Mouse (Mus musculus): ENCODE data around the gene Ptpn13.

Gene Ptpn13

GRCm38 (mm10) chr5:103458959-103459675 lies 34.1 kb downstream of the Ptpn13 start:
- peak in 1 of 2 experiments; percentile 36 for DNase-seq (ENCODE audit: low spot score in 2 of 2)

DNA sequence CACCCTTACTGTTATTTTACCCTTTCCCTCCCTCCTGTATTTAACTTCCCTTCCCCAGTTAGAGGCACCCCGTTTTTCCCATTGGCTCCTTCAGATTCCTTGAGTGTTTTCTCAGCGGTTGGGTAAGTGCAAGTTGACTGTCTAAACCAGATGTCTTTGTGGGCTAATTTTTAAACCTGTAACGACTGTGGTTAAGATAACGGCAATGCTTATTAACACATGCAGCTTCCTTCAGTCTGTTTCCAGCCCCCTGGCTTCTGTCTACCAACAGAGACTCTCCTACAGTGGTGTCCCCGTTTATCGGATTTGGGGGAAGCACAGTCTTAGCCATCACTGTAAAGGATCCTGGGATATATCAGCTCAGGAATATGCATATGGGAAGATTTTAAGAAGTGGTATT lies 35.9 kb downstream of the Ptpn13 start:
- DNase-seq (ENCODE audit: low spot score in 2 of 2) = peak in 1 of 2 experiments; percentile 19

DNA sequence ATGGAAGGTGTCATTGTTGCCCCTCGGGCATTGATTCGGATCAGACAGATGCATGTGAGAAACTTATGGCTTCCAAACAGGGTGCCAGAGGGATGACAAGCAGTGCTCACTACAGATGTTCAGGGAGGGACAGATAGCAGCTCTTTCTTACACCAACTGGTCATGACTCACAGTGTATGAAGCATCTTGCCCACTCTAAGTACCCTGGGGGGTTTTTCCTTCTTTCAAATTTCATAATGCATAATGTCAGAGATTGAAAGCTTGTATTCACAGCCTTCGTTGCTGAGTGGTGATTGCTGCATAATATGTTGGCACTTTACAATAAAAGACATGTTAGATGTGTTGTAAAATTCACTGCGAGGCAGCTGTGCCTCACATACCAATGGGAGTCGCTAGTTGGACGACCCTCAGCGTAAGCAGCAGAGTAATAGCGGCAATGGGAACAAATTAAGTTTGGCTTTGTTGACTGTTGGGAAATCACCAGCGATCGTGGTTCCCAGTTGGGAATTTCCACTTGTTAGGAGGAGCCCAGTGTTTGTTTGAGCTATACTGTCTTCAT lies 38.7 kb downstream of the Ptpn13 start:
- no peak for DNase-seq (ENCODE audit: low spot score in 2 of 2)

GRCm38 (mm10) chr5:103464329-103464728 lies 39.3 kb downstream of the Ptpn13 start:
- no peak for DNase-seq (ENCODE audit: low spot score in 2 of 2)

GRCm38 (mm10) chr5:103464771-103465170 lies 39.8 kb downstream of the Ptpn13 start:
- DNase-seq (ENCODE audit: low spot score in 2 of 2) = no peak

DNA sequence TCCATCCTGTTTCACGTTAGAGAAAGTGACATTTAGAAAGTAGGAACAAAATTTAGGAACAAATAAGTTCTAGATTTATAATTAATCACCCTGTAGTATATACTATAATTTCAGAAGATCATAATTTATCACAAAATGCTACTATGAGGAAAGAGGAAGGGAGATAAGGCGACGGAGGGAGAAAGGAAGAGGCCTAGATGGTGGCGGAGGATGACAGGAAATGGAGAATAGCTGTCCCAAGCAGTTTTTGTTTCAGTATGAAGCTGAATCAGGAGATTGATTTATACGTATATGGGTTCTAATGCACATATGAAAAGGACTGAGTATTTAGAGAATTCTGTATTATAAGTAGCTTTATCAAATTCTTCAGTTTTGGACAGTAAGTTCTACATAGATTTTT lies 47.7 kb downstream of the Ptpn13 start:
- DNase-seq (ENCODE audit: low spot score in 2 of 2) = no peak

GRCm38 (mm10) chr5:103473467-103474096 lies 48.6 kb downstream of the Ptpn13 start:
- no peak for DNase-seq (ENCODE audit: low spot score in 2 of 2)

DNA sequence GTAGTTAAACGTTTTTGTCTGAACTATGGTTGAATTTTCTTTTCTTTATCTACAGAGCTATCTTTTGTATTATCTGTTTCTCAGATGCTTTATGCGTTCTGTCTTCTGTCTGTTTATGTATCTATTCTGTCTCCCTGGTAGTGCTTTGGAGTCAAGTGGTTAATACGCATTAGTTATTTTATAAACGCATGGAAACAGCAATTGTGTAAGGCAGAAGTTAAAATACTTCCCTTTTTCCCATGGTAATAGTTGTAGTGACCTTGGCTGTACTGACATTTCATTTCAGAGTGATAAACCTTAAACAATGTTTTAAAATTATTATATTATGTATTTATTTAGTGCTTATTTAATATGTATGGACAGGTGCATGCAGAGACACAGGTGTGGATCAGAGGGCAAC lies 49.3 kb downstream of the Ptpn13 start:
- no peak for DNase-seq (ENCODE audit: low spot score in 2 of 2)

DNA sequence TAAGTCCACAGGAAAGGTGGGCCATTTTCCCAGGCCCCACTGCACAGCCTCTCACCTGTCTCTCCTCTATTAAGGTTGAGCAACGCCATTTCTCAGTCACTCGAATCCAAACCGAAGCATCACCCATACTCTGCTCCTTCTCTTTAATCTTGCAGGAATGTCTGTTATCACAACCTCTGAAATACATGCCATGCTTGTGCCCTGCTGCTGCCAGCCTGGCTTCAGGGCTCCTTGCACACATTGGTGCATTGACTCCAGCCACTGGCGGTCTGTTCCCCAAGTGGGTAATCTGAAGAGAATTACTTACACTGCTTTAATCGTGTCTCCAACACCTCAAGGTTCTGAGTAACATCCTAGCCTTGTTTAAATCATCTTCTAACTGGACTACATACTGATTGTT lies 50.5 kb downstream of the Ptpn13 start:
- DNase-seq (ENCODE audit: low spot score in 2 of 2) = no peak

DNA sequence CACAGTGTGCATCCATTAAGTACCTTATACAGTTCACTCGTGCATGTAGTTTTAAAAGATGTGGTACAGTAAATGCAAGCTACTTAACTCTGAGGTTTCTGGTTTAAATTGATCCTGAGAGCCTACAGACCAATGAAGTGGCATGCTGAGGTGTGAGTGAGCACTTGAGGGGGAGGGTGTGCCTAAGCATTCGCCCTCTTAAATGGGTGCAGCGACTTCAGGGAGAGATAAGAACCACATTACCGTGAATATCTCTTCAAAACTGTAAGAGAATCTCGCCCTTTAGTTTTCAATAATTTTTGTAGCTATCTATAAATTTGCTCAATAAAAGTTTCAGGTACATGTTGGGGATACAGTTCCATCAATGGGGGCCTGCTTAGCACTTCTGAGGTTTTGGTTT lies 54.5 kb downstream of the Ptpn13 start:
- no peak for DNase-seq (ENCODE audit: low spot score in 2 of 2)

DNA sequence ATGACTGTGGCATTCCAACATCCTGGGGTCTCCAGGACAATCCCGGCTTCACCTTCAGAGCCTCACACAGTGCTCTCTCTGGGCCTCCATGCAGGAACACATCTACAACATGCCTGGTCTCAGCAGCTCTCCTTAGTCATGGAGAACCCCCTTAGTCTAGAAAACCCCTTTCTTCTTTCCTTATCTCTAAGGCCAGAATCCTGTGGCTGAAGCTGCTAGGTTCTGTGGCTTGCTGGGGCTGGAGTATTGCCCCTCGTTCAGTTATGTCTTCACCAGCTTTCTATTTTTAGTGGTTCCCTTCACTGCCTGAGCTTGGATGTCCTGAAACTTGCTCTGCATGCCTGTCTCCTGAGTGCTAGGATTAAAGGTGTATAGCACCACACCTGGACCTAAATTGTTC lies 56.2 kb downstream of the Ptpn13 start:
- no peak for DNase-seq (ENCODE audit: low spot score in 2 of 2)

DNA sequence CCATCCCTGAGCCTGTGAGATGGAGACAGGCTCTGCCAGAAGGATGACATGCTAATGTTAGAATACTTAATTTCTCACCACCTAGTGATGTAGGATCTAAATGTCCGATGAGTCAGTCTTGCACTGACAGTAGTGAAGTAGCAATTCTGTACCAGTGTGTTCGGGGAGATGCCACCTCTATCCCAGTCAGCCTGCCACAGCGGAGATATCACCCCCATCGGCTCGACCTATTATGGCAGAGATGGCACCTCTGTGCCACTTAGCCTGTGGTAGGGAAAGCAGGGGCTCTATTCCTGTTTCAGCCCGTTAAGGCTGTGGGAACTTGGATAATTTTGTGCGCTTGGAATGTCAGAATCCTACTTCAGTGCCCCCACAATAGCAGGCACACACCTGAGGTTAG lies 62.0 kb downstream of the Ptpn13 start:
- peak in 1 of 2 experiments; percentile 52 for DNase-seq (ENCODE audit: low spot score in 2 of 2)

DNA sequence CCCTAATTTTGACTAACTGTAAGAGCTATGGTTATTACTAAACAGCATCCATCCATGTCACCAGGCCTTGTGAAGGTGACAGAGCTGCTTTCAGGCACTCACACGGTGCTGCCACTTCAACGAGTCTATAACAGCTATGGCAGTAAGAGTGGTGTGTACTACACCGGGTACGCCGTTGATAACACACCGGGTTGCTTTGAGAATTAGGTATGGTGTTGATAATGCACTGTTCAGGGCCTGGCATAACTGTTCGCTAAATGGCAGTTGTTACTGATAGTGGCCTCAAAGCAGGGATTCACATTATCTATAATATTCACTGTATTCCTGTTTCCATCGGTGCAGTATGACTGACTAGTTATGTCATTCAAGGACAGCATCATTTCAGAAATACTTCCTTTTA lies 66.0 kb downstream of the Ptpn13 start:
- DNase-seq (ENCODE audit: low spot score in 2 of 2) = no peak

DNA sequence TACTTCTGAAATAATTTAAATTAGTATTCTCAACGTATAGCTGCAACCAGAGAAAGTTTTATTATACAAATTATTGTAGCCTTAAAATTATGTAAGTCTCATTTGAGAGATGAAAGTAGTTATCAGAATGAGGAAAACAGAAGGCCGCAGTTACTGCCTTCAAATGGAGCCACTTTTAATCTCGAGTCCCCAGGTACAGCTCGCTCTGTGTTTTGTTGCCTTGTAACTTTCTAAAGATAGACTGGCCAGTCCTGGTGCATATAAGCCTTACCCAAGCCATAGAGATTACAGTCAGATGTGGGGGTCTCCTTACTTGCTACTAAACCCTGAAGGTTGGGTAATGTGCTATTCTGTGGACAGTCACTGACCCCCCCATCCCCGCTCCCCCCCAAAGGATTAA lies 66.8 kb downstream of the Ptpn13 start:
- DNase-seq (ENCODE audit: low spot score in 2 of 2) = no peak

GRCm38 (mm10) chr5:103497061-103497460 lies 72.1 kb downstream of the Ptpn13 start:
- no peak for DNase-seq (ENCODE audit: low spot score in 2 of 2)

DNA sequence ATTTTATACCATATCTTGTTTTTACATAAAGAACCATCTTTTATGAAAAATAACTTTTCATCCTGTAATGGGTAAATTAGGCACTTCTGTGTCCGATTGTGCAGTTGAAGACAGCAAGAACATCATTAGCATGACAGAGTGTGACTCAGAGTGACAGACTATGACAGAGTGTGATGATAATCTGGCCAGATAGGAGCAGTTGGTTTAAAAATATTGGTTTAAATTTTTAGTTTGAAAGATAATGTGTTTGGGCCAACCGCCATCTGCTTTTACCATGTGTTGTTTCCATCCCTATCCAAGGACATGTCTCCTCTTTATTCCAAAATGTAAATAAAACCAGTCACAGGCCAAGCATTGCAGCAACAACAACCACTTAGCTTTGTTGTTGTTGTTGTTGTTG lies 72.5 kb downstream of the Ptpn13 start:
- DNase-seq (ENCODE audit: low spot score in 2 of 2) = no peak

DNA sequence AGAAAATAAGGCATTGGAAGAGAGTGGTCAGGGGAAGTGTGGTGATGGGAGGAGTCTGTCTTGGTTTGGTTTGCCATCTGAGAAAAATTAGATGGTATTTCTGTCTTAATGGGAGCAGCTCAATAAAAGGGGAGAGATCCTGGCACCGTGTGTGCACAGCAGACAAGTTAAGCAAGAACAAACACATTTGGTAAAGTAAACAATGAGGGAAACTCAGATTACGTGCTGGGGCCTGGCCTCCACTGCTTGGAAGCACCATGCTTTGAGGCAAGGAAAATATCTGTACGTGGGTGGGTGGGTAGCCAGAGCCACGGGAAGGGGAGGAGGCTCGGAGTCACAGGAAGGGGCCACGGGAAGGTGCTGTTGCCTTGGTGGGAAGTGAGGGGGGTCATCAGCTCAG lies 74.3 kb downstream of the Ptpn13 start:
- no peak for DNase-seq (ENCODE audit: low spot score in 2 of 2)

DNA sequence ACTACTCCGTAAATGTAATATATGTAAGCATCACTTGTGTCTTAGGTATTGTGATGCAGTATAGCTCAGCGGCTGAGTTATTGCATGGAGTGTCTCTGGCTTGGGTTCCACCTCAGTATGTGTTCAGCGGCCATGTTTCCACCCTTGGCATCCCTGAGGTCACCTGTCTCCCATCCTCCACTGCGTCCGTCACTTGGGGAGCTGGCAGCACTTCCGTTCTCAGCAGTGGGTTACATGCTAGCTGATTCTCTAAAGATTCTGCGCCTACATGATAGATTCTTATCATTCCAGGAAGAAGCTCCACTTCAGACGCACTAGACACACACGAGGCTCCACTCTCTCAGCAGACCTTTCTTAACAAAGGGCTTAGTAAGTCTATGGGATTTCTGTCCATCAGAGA lies 76.1 kb downstream of the Ptpn13 start:
- DNase-seq (ENCODE audit: low spot score in 2 of 2) = no peak

- no peak for DNase-seq (ENCODE audit: low spot score in 2 of 2)
These were observed 76.8 kb downstream of the Ptpn13 start for GRCm38 (mm10) chr5:103501839-103502238.

GRCm38 (mm10) chr5:103513162-103513561 lies 88.2 kb downstream of the Ptpn13 start:
- DNase-seq (ENCODE audit: low spot score in 2 of 2) = no peak

GRCm38 (mm10) chr5:103514441-103514840 lies 89.4 kb downstream of the Ptpn13 start:
- DNase-seq (ENCODE audit: low spot score in 2 of 2) = no peak

DNA sequence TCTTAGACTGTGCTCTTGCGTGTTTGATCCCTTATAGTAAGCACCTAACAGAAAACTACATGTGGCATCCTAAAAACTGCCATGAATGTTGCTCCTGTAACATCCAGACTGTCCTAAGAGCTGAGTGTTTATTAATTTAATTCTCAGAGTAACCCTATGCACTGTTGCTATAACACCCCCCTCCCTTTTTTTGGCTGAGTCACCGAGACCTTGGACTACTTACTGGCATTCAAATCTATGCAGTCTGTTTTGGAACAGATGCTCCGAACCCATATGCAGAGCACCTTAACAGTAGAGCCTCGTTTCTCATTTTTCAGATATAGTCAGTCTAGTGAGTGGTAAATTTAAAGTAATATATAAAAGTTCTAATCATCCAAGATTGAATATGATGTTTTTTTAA lies 90.9 kb downstream of the Ptpn13 start:
- no peak for DNase-seq (ENCODE audit: low spot score in 2 of 2)

DNA sequence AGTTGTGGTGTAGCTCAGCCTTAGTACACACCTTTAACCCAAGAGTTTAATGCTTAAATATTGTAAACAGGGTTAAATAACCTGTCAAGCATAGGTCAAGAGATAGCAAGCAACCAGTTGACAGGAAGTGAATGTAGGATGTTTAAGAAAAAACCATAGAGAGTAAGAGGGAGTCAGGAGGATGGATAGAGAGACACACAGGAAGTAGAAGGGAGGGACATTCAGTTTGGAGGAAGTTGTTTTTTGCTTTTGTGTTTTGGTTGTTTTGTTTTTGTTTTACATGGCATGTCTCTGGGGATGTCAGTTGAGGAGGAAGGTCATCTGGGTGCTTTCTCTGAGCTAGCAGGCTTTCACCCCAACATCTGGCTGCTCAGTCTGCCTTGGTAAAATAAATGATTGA lies 91.6 kb downstream of the Ptpn13 start:
- DNase-seq (ENCODE audit: low spot score in 2 of 2) = no peak
